Mouse (Mus musculus): ENCODE data around the gene Tmem165.

The Tmem165 gene

DNA sequence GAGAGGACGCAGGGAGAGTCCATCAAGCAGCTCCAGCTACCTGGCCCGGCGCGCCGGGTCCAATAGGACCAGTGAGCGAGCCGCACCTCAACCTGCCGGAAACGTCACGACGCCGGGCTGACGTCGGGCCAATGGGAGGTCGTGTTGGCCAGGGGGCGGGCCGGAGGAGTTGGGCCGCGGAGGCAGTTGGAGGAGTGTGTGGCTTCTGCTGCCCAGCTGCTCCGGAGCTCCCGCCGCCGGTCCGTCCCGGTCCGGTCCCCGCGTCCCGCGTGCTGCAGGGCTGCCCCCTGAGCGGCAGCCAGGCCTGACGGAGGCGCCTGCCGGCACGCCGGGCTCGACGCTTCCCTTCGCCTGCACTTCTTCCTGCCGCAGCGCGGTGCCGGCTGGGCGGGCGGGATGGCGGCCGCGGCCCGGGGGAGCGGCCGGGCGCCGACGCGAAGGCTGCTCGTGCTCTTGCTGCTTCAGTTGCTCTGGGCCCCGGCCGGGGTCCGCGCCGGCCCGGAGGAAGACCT is at the start of gene Tmem165:
TSS of gene Tmem165 (plus strand) at position 131 of the 512 bp plus-strand sequence.
- DNase-seq (ENCODE audit: low spot score) = peak; percentile 89

GRCm38 (mm10) chr5:76135644-76136043 is 48.0 kb upstream of the Tmem165 start:
- DNase-seq (ENCODE audit: low spot score) = no peak

DNA sequence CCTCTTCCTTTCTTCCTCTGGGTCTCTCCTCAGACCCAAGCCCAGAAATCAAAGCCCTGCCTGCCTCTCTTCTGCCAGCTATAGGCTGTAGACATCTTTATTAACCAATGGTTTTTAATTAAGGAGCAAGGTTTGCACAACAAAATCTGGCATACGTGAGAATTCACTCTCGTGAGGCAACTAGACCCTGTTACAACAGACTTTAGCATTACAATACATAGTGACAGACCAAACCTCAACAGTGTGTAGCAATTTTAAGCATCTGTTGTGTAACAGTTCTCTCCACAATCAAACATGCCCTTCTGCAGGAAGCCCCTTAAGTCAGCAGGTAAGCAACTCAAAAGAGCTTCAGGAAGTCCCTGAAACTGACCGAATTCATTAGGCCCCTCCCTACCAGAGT is 47.4 kb upstream of the Tmem165 start:
- no peak for DNase-seq (ENCODE audit: low spot score)

GRCm38 (mm10) chr5:76137586-76137985 is 46.1 kb upstream of the Tmem165 start:
- DNase-seq (ENCODE audit: low spot score) = no peak

- DNase-seq (ENCODE audit: low spot score) = no peak
Observed at GRCm38 (mm10) chr5:76138071-76138470, 45.6 kb upstream of the Tmem165 start.

- DNase-seq (ENCODE audit: low spot score) = no peak
Observed at GRCm38 (mm10) chr5:76138512-76138911, 45.2 kb upstream of the Tmem165 start.

DNA sequence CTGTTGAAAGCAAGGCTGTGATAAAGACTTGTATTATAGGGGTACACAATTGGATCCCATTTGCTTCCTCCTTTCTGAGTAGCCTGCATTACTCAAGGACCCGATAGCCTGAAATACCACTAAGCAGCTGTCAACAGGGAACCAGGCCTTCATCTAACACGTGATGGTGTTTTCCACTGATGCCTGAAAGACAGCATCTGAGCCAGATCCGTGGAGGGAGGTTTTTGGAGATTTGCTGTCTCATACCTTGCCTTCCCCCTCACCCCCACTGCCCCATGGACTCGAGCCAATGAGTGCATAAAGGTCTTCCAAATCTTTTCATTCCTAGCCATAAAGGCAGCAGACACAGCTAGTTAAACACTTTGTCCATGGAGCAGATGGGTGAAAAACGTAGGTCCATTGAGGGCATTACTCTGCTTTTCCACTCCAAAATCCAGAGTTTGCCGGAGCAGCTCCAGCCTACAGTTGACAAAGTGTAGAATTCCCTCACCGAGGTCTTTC is 44.5 kb upstream of the Tmem165 start:
- no peak for DNase-seq (ENCODE audit: low spot score)

- peak; percentile 98 for DNase-seq (ENCODE audit: low spot score)
Observed at GRCm38 (mm10) chr5:76139808-76140729, 43.6 kb upstream of the Tmem165 start, which contains the start of gene Srd5a3. Gene Srd5a3, plus strand, starts transcription at chr5:76140271.

DNA sequence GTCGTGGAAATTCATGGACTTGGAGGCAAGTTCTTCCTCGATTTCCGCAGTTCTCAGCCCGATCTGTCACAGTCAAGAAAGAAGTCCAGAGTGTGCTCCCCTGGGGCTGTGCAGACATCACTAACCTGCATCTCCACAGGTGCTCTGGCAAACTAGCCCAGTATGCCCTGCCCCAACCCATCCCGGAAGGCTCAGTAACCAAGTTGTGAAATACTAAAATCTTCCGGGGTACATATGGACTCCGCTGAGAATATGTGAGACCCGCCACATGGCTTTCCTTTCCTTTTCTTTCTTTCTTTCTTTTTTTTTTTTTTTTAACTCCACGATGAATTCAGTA is 43.0 kb upstream of the Tmem165 start:
- DNase-seq (ENCODE audit: low spot score) = no peak

DNA sequence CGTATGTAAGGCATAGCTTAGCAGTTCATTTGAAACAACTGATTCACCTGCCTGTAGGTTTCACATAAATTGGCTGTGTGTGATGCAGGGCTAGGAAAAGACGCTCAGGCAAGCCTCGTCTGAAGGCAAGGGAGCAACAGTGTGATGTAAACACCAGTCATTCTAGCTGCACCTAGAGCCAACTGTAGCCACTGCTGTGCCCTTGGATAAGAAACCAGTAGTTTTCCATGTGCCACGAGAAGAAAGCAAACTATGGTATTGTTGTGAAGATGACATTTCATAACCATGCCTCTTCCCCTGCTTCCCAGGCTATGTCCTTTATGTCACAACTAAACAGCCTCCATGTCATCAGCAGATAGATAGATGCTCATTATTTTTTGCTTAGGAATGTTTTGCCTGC is 40.3 kb upstream of the Tmem165 start:
- DNase-seq (ENCODE audit: low spot score) = no peak

DNA sequence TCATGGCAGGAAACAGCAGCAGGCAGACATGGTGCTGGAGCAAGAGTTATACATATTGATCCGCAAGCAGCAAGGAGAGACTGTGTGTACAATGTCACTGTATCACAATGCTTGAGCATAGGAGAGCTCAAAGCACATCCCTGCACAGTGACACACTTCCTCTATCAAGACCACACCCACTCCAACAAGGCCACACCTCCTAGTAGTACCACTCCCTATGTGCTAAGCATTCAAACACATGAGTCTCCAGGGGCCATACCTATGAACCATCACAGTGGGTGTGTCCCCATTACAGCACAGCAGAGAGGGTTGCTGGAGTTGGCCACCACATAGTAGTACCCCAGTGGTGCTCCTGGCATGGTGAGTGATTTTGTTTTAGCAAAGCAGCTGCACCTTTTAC is 37.3 kb upstream of the Tmem165 start:
- DNase-seq (ENCODE audit: low spot score) = no peak

DNA sequence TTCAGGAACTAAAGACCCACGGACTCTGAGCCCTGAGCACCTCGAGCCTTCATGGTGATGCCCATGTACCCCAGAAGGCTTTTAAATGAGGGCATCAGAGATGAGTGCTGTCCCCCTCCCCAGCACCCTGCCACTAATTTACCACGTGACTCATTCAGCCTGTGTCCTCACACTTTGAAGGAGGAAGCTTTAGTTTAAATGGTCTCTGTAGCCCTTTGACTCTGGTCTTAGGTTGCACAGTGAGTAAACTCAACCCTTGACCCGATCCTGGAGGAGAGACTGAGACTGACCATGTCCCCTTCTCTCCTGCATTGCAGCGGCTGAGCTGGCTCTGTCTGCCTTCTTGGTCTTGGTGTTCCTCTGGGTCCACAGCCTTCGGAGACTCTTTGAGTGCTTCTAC is 34.2 kb upstream of the Tmem165 start:
- DNase-seq (ENCODE audit: low spot score) = no peak

DNA sequence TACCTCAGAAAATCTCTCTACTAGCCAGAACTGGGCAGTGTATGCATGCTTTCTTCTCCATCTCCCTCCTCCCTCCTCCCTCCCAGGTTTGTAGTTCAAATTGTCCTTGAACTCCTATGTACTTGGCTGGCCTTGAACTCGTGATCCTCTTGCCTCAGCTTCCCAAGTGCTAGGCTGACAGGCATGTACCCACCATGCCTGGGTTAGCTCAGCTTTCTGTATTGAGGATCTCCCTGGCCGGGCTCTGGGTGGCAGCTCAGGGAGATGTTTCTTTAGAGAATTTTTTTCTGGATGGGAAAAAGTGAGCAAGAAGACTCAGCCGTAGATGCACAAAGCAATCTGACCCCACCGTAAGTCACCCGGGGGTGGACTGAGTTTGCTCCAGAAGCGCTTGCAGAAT is 30.7 kb upstream of the Tmem165 start:
- no peak for DNase-seq (ENCODE audit: low spot score)

DNA sequence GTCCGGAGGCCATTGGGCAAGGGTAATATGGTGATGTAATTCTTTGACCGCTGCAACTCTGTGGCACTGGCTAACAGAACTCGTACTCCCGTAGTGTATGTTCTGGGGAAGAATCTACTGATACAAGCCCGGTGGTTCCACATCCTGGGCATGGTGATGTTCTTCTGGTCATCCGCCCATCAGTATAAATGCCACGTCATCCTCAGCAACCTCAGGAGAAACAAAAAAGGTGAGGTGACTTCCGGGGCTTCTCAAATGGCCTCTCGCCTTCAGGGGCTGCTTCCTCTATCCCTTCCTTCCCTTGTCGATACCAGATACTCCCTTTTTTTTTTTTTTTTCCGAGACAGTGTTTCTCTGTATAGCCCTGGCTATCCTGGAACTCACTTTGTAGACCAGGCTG is 30.2 kb upstream of the Tmem165 start:
- no peak for DNase-seq (ENCODE audit: low spot score)

- DNase-seq (ENCODE audit: low spot score) = no peak
Observed at GRCm38 (mm10) chr5:76154434-76155165, 29.1 kb upstream of the Tmem165 start.

DNA sequence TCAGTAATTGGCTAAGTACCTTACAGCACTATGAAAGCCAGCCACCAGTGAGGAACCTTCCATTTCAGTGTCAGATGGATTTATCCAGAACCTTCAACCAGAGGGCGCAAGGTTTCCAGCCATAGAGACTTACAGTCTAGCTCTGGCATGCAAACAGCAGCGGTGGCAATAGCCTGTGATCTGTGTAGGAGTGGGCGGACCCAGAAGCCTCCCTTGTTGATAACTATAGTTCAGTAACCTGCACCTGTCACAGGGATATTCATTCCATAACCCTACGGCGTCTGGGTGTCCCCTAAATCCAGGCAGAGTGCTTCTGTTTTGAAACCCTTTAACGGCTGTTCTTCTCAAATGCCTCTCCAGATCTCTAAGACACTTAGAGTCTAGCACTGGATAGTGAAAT is 24.1 kb upstream of the Tmem165 start:
- DNase-seq (ENCODE audit: low spot score) = no peak

DNA sequence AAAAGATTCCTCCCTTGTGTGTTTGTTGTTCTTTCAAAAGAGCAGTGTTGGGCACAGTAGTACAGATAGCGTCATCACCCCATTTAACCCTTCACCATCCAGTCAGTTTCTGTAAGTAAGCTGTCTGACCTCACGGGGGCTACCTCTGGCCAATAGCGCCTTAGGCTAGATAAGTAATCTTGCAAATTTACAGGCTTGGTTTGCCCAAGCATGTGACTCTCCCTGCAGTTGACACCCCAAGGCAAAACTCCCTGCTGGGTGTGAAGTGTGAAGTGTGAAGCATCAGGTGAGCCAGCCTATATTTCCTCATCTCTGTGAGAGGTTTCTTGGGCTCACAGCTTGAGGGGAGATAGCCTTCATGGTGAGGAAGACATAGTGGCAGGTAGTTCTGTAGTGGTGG is 23.6 kb upstream of the Tmem165 start:
- no peak for DNase-seq (ENCODE audit: low spot score)

GRCm38 (mm10) chr5:76161491-76161890 is 22.2 kb upstream of the Tmem165 start:
- no peak for DNase-seq (ENCODE audit: low spot score)

DNA sequence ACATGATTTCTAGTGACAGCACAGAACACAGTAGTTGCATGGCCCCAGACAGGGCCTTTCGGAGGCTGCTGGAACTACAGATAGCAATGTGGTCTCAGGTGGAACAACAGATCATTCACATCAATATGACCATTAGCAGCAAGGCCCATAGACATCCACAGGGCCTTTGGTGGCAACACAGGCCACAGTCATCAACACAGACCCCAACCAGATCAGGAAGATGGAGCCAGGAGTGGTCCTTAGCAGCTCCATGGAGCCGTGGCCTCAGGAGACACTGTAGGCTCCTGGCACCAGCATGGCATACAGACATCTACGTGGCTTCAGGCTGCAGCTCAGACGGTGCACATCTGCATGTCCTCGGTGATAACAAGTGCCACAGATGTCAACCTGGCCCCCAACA is 20.8 kb upstream of the Tmem165 start:
- DNase-seq (ENCODE audit: low spot score) = no peak

GRCm38 (mm10) chr5:76163828-76164390 is 19.8 kb upstream of the Tmem165 start:
- DNase-seq (ENCODE audit: low spot score) = no peak

GRCm38 (mm10) chr5:76164827-76165226 is 18.9 kb upstream of the Tmem165 start:
- no peak for DNase-seq (ENCODE audit: low spot score)

- DNase-seq (ENCODE audit: low spot score) = no peak
Observed at GRCm38 (mm10) chr5:76170522-76170921, 13.2 kb upstream of the Tmem165 start.

DNA sequence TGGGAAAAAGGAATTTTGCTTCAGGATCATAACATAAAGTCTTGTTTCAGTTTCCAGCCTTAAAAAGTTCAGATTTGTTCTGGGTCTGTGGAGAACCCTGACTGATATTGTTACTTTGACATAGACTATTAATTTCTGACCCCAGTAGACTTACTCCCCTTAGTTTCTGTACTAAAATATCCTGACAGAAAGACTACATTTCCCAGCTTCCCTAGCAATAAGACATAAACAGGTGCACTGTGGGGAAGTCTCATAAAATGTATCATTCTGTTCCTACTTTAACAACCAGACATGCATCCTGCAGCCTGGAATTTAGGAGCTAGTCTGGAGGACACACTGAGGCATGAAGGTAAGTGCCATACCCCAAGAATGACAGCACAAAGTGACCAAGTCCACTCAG is 12.6 kb upstream of the Tmem165 start:
- DNase-seq (ENCODE audit: low spot score) = no peak
